Mouse (Mus musculus) forebrain, embryonic 14.5 days (tissue): ENCODE results near the gene Lypd9. TPM values are rescaled to one million over a fixed set of nuclear protein-coding genes. Genes with fewer than 3 reads are reported as not detected.

Experiments used
- ATAC-seq: fragments of 200-750 bp; cut with Nextera tagmentation; 2 replicates; pipeline ENCODE4 v1.8.0; 2017; ENCODE audit warnings: mild to moderate bottlenecking, moderate library complexity
- DNase-seq: peaks from one replicate; pipeline ENCODE4 v3.0.0-alpha.2; 2015; ENCODE audit warnings: low spot score
- H3K27ac ChIP-seq: fragments of 300-500 bp; sonication (generic); 2 replicates; pipeline ENCODE4 v1.5.1; 2014; ENCODE audit warnings: low read depth, mild to moderate bottlenecking, control low read depth, low read length, moderate library complexity
- H3K27me3 ChIP-seq: fragments of 300-500 bp; sonication (generic); replicated peaks from 2 replicates; pipeline ENCODE4 v1.6.1; 2014; ENCODE audit warnings: low read length, control low read depth, mixed read lengths; ENCODE audit not compliant: control insufficient read depth, insufficient read depth
- H3K36me3 ChIP-seq: fragments of 300-500 bp; sonication (generic); 2 replicates; pipeline ENCODE4 v1.6.1; 2014; ENCODE audit warnings: low read length, control low read depth; ENCODE audit not compliant: control insufficient read depth, insufficient read depth
- H3K4me1 ChIP-seq: fragments of 300-500 bp; sonication (generic); 2 replicates; pipeline ENCODE4 v1.6.1; 2014; ENCODE audit warnings: antibody characterized with exemption, low read length, control low read depth; ENCODE audit not compliant: control insufficient read depth, insufficient read depth
- H3K4me2 ChIP-seq: fragments of 300-500 bp; sonication (generic); 2 replicates; pipeline ENCODE4 v1.6.1; 2014; ENCODE audit warnings: mild to moderate bottlenecking, control low read depth, low read length
- H3K4me3 ChIP-seq: fragments of 300-500 bp; sonication (generic); 2 replicates; pipeline ENCODE4 v1.5.1; 2014; ENCODE audit warnings: low read depth, low read length, control low read depth
- H3K9ac ChIP-seq: fragments of 300-500 bp; sonication (generic); 2 replicates; pipeline ENCODE4 v1.6.1; 2014; ENCODE audit warnings: mild to moderate bottlenecking, low read length, control low read depth, moderate library complexity
- H3K9me3 ChIP-seq: fragments of 300-500 bp; sonication (generic); replicated peaks from 2 replicates; pipeline ENCODE4 v1.6.1; 2016; ENCODE audit warnings: low read length, control low read depth, mixed read lengths; ENCODE audit not compliant: control insufficient read depth
- WGBS: fragments of 180-500 bp; shearing (Covaris S2); extraction: QIAGEN DNeasy Blood & Tissue Kit; methylation state at CpG from one replicate; pipeline ENCODE4 v1.1.7; 2014; 5-methylcytosine and 5-hydroxymethylcytosine counted together
- polyA plus RNA-seq: library from polyadenylated mRNA; unstranded; fragments of >200 nt; fragmentation: Nextera tagmentation; extraction: Ambion mirVana; gene quantifications from 2 replicates; pipeline ENCODE4 v1.2.1, GENCODE M21; 2014

The Lypd9 gene
- polyA plus RNA-seq, 1 experiment from 2014 or later = not detected

DNA sequence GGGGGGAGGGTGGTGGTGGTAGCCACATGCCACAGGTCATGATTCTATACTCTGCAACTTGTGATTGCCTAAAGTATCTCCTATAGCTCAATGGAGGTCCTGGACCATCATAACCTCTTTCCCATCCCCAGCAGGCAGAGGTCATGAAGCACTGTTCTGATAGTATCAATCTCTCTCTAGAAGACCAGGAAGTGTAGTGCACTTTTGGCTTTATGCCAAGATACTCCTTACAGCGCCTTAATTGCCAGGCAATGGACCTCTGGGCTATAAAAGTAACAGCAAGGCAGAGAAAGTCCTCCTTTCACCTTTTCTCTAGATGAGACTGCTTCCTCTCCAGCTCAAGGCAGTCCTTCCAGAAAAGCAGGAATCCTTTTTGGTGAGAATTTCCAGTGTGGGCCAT lies 31.9 kb downstream of the Lypd9 start, which contains the start of gene 1810065E05Rik:
TSS of gene 1810065E05Rik (plus strand) at position 297 of the 400 bp plus-strand sequence.
- no peaks in the 10 kb centered on the region for H3K36me3 ChIP-seq
- no peaks in the 10 kb centered on the region for H3K9me3 ChIP-seq
- no peaks in the 10 kb centered on the region for H3K27me3 ChIP-seq
- no peak within 1 kb of the TSS for H3K4me3 ChIP-seq
- 54% methylated on average over 1 of the region's 1 CpGs for whole genome bisulfite sequencing
- DNase-seq (no peak), ATAC-seq (no peak)
- no peak within 1 kb of the TSS for H3K4me2 ChIP-seq
- H3K9ac ChIP-seq = no peak within 1 kb of the TSS
- H3K4me1 ChIP-seq = no peaks in the 10 kb centered on the region
- H3K27ac ChIP-seq = no peak within 1 kb of the TSS

DNA sequence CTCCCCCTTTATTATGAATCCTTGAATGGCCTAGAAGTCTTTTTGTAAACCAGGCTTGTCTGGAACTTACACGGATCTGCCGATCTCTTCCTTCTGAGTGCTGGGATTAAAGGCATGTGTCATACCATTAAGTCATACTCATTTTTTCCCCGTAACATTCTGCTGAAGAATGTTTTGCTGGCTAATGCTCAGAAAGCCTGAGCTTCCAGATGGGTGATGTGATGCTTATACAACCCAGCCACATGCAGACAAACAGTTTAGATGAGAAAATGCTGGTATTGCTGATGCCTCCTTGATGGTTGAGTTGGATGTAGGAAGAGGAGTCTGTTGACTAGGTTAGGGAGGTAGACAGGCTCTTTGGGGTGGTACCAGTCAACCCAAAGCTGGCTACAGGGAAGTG lies 34.4 kb downstream of the Lypd9 start:
- Histone ChIP-seq H3K9me3 (no peaks in the 10 kb centered on the region), H3K4me1 (no peaks in the 10 kb centered on the region), H3K36me3 (no peaks in the 10 kb centered on the region), H3K27me3 (no peaks in the 10 kb centered on the region), H3K4me2 (no peak overlapping the region), H3K4me3 (no peak overlapping the region), H3K9ac (no peak overlapping the region), H3K27ac (no peak overlapping the region)
- DNase-seq (no peak), ATAC-seq (no peak)
- 72% methylated on average over 3 of the region's 3 CpGs for WGBS

DNA sequence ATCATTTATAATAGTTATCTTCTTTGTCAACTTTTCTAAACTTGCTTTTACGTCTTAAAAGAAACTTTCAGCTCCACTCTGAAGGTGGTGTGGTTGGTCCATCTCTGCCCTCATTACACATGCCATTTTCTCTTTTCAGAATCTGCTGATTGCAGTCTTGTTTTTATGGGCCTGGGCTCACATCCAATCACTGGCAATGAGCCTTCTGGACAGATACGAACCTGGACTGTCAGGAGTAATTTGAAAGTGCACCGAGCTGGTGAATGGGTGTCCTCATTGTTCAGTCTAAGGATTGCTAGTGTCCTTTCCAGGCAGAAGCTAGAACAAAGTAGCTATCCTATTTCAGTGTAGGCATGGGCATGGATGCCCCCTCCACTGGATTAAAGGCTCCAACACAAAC lies 44.7 kb downstream of the Lypd9 start:
- no peaks in the 10 kb centered on the region for H3K4me1 ChIP-seq
- H3K4me3 ChIP-seq = no peak overlapping the region
- H3K27me3 ChIP-seq = no peaks in the 10 kb centered on the region
- 43% methylated on average over 3 of the region's 3 CpGs for WGBS
- no peaks in the 10 kb centered on the region for H3K36me3 ChIP-seq
- DNase-seq (peak; percentile 39), ATAC-seq (no peak)
- H3K4me2 ChIP-seq = no peak overlapping the region
- H3K27ac ChIP-seq = no peak overlapping the region
- no peaks in the 10 kb centered on the region for H3K9me3 ChIP-seq
- no peak overlapping the region for H3K9ac ChIP-seq

DNA sequence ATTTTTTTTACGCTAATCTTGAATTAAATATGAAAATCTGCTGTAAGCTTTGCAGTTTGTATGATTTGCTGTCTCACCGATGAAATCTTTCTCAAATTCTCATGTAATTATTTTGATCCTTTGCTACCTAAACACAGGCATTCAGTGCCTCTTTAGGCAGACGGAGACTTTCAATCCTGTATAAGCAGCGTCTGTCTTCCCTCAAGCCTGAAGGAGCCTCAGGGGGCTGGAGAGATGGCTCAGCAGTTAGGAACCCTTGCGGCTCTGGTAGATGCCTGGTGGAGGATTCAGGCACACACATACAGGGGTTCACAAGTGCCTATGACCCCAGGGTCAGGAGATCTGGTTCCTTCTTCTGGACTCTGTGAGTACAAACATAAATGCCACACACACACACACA lies 52.1 kb downstream of the Lypd9 start:
- 27% methylated on average over 5 of the region's 5 CpGs for WGBS
- peak overlapping the region; percentile 66 for H3K27ac ChIP-seq
- DNase-seq (peak; percentile 65), ATAC-seq (peak; percentile 82)
- no peaks in the 10 kb centered on the region for H3K36me3 ChIP-seq
- peak overlapping the region; percentile 26; the same call in 1 of the 2 replicates for H3K9ac ChIP-seq
- H3K4me3 ChIP-seq = no peak overlapping the region
- peaks cover 16% of the 10 kb centered on the region for H3K4me1 ChIP-seq
- peak overlapping the region; percentile 25; the same call in 1 of the 2 replicates for H3K4me2 ChIP-seq
- no peaks in the 10 kb centered on the region for H3K27me3 ChIP-seq
- H3K9me3 ChIP-seq = no peaks in the 10 kb centered on the region

DNA sequence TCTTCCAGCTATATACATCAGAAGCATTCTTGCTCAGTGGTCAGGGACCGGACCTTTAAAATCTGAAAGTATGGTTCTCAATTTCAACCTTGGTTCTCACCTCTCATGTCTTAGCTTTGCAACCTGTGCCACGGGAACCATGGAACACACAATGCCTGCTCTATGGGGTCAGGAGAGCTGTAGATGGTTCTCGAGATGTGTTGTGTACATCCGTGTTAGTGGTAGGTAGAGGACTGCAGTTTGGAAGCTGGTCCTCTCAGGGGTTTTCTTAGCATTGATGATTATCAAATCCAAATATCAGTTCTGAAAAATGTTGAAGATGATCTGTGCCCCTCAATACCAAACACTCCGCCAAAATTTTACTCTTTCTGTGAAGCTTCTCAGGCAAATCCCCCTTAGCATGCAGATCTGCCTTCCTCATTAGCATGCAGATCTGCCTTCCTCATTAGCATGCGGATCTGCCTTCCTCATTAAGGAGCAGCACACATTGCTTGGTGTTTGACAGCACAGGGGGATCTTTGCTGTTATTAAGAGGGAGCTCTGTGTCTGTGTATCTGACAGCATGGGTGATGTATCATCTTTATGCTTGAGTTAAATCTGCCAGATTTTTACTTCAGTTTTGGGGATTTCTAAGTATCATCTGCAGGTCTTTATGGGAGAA lies 52.6 kb downstream of the Lypd9 start:
- DNase-seq (peak; percentile 90), ATAC-seq (peak; percentile 96)
- H3K4me3 ChIP-seq = no peak overlapping the region
- no peaks in the 10 kb centered on the region for H3K9me3 ChIP-seq
- H3K27ac ChIP-seq = peak overlapping the region; percentile 66
- H3K9ac ChIP-seq = no peak overlapping the region
- H3K27me3 ChIP-seq = no peaks in the 10 kb centered on the region
- H3K4me1 ChIP-seq = peaks cover 16% of the 10 kb centered on the region
- peak overlapping the region; percentile 25; the same call in 1 of the 2 replicates for H3K4me2 ChIP-seq
- WGBS = 27% methylated on average over 6 of the region's 6 CpGs
- no peaks in the 10 kb centered on the region for H3K36me3 ChIP-seq

Other genes starting within 250 kb of the Lypd9 start
- not detected in 2 replicates for gene 4930438A08Rik, start 178.1 kb downstream of the Lypd9 start, polyA plus RNA-seq
- gene Zfp692, start 145.9 kb downstream of the Lypd9 start, polyA plus RNA-seq = 13.1 and 14.2 TPM in 2 replicates
- gene Zfp672, start 122.6 kb downstream of the Lypd9 start, polyA plus RNA-seq = 38.8 and 45.4 TPM in 2 replicates
- gene Sh3bp5l, start 122.2 kb downstream of the Lypd9 start, polyA plus RNA-seq = 29.5 and 43.3 TPM in 2 replicates
- gene Lypd8, start 73.9 kb downstream of the Lypd9 start, polyA plus RNA-seq = 0.22 TPM in 1 of 2 replicates, not detected in the other
- not detected in 2 replicates for gene 1810065E05Rik, start 31.8 kb downstream of the Lypd9 start, polyA plus RNA-seq
- gene Gm12253, start 20.4 kb downstream of the Lypd9 start, polyA plus RNA-seq = not detected in 2 replicates
- gene Olfr30, start 9.3 kb upstream of the Lypd9 start, polyA plus RNA-seq = not detected in 2 replicates
- not detected in 2 replicates for gene Olfr332, start 39.6 kb upstream of the Lypd9 start, polyA plus RNA-seq
- gene Olfr331, start 49.6 kb upstream of the Lypd9 start, polyA plus RNA-seq = not detected in 2 replicates
- not detected in 2 replicates for gene Olfr330, start 81.9 kb upstream of the Lypd9 start, polyA plus RNA-seq
- gene Olfr329-ps, start 93.5 kb upstream of the Lypd9 start, polyA plus RNA-seq = not detected in 2 replicates
- not detected in 2 replicates for gene Olfr328, start 102.7 kb upstream of the Lypd9 start, polyA plus RNA-seq
- gene Olfr224, start 117.6 kb upstream of the Lypd9 start, polyA plus RNA-seq = not detected in 2 replicates
- gene Olfr325, start 124.8 kb upstream of the Lypd9 start, polyA plus RNA-seq = not detected in 2 replicates
- gene Olfr324, start 142.2 kb upstream of the Lypd9 start, polyA plus RNA-seq = not detected in 2 replicates
- not detected in 2 replicates for gene 2210407C18Rik, start 163.2 kb upstream of the Lypd9 start, polyA plus RNA-seq
- not detected in 2 replicates for gene Olfr323, start 177.6 kb upstream of the Lypd9 start, polyA plus RNA-seq
- not detected in 2 replicates for gene Trim58, start 187.5 kb upstream of the Lypd9 start, polyA plus RNA-seq
- not detected in 2 replicates for gene Olfr322, start 205.9 kb upstream of the Lypd9 start, polyA plus RNA-seq
- not detected in 2 replicates for gene Olfr320, start 228.2 kb upstream of the Lypd9 start, polyA plus RNA-seq
- 0.10 TPM in 1 of 2 replicates, not detected in the other for gene Olfr319, start 246.2 kb upstream of the Lypd9 start, polyA plus RNA-seq